Mouse (Mus musculus): ENCODE measurements at regions not wholly inside any gene's neighbourhood (a gene's known extent, or its start where the extent isn't known, plus 50 kb on each side); places are given as distances from the start of the nearest gene placed in this dataset.
A peak's percentile ranks its signal among the peaks of the same experiment; 100 is the strongest.

- DNase-seq = no peak
Measured at GRCm38 (mm10) chr3:134124982-134125381, 111.3 kb upstream of the Cxxc4 start.

- no peak for DNase-seq
Measured at GRCm38 (mm10) chr3:134130412-134130811, 105.9 kb upstream of the Cxxc4 start.

GRCm38 (mm10) chr3:134145251-134145650 is 91.0 kb upstream of the Cxxc4 start:
- no peak for DNase-seq

- DNase-seq = no peak
Measured at GRCm38 (mm10) chr3:134145935-134146334, 90.3 kb upstream of the Cxxc4 start.

GRCm38 (mm10) chr3:134146373-134147224 is 89.7 kb upstream of the Cxxc4 start:
- peak in 1 of 2 experiments; percentile 3 for DNase-seq

- DNase-seq = no peak
Measured at GRCm38 (mm10) chr3:134162288-134162687, 74.0 kb upstream of the Cxxc4 start.

GRCm38 (mm10) chr3:134169922-134170321 is 66.4 kb upstream of the Cxxc4 start:
- DNase-seq = no peak

GRCm38 (mm10) chr3:134172357-134172756 is 63.9 kb upstream of the Cxxc4 start:
- no peak for DNase-seq

- no peak for DNase-seq
Measured at GRCm38 (mm10) chr3:134178491-134179054, 57.7 kb upstream of the Cxxc4 start.

- no peak for DNase-seq
Measured at GRCm38 (mm10) chr3:134184042-134184441, 52.2 kb upstream of the Cxxc4 start.
